Mouse (Mus musculus) liver, adult (tissue): Measurements from ENCODE around the gene Galntl5.
A peak's percentile ranks its signal among the peaks of the same experiment; 100 is the strongest.

Source experiments
- GATA4 ChIP-seq: IDR thresholded peaks from 2 replicates; pipeline ENCODE4 v1.6.1; 2014; ENCODE audit warnings: mild to moderate bottlenecking, low read length; ENCODE audit not compliant: insufficient replicate concordance

Gene Galntl5

GRCm38 (mm10) chr5:25181004-25181531 lies at the start of gene Galntl5:
Gene Galntl5 (plus strand): TSS chr5:25181460.
- TF ChIP-seq GATA4, result no peak

- TF ChIP-seq GATA4, result no peak
These were observed 34.6 kb upstream of the Galntl5 start for GRCm38 (mm10) chr5:25146705-25147104.

- TF ChIP-seq GATA4, result peak; percentile 56; the same call in 1 of the 2 replicates
These were observed 31.8 kb upstream of the Galntl5 start for GRCm38 (mm10) chr5:25149331-25149965.

- TF ChIP-seq GATA4, result no peak
These were observed 27.8 kb upstream of the Galntl5 start for GRCm38 (mm10) chr5:25153491-25153890.

- TF ChIP-seq GATA4, result peak; percentile 21; the same call in 1 of the 2 replicates
These were observed 27.3 kb upstream of the Galntl5 start for GRCm38 (mm10) chr5:25153996-25154395.

GRCm38 (mm10) chr5:25154823-25155222 lies 26.4 kb upstream of the Galntl5 start:
- no peak for TF ChIP-seq GATA4

- TF ChIP-seq GATA4, result no peak
These were observed 25.9 kb upstream of the Galntl5 start for GRCm38 (mm10) chr5:25155351-25155750.

- no peak for TF ChIP-seq GATA4
These were observed 24.1 kb upstream of the Galntl5 start for GRCm38 (mm10) chr5:25157136-25157535.

- no peak for TF ChIP-seq GATA4
These were observed 20.7 kb upstream of the Galntl5 start for GRCm38 (mm10) chr5:25160515-25160914.

- TF ChIP-seq GATA4, result no peak
These were observed 18.3 kb upstream of the Galntl5 start for GRCm38 (mm10) chr5:25162981-25163380.

- TF ChIP-seq GATA4, result no peak
These were observed 17.3 kb upstream of the Galntl5 start for GRCm38 (mm10) chr5:25163938-25164337.

GRCm38 (mm10) chr5:25164341-25164740 lies 16.9 kb upstream of the Galntl5 start:
- TF ChIP-seq GATA4, result no peak

GRCm38 (mm10) chr5:25165102-25165788 lies 16.0 kb upstream of the Galntl5 start:
- no peak for TF ChIP-seq GATA4

- TF ChIP-seq GATA4, result no peak
These were observed 15.5 kb upstream of the Galntl5 start for GRCm38 (mm10) chr5:25165789-25166135.

- no peak for TF ChIP-seq GATA4
These were observed 14.6 kb upstream of the Galntl5 start for GRCm38 (mm10) chr5:25166665-25167064.

- no peak for TF ChIP-seq GATA4
These were observed 2.0 kb upstream of the Galntl5 start for GRCm38 (mm10) chr5:25179284-25179683.

GRCm38 (mm10) chr5:25179936-25180488 lies 1.2 kb upstream of the Galntl5 start:
- TF ChIP-seq GATA4, result no peak

- TF ChIP-seq GATA4, result no peak
These were observed 2.3 kb downstream of the Galntl5 start for GRCm38 (mm10) chr5:25183595-25183994.
